Mouse (Mus musculus): Measurements from ENCODE around the gene Hcls1. TPM values are rescaled to one million over a fixed set of nuclear protein-coding genes. Genes with fewer than 3 reads are reported as not detected.

Gene Hcls1
- total RNA-seq, 2 experiments from 2014 or later = 3.6 to 3.7 TPM

GRCm38 (mm10) chr16:36951029-36951428 lies 16.2 kb downstream of the Hcls1 start:
- no peak overlapping the region for H3K27ac ChIP-seq
- TF ChIP-seq CTCF (IDR thresholded peaks at IDR 0.05) = no peak
- DNase-seq (ENCODE audit: extremely low spot score in 1 of 2, low spot score in 2 of 2) = no peak
- intact Hi-C loops (cut with DNase I) = no loop called here
- H3K4me3 ChIP-seq = no peak overlapping the region

GRCm38 (mm10) chr16:36955106-36955505 lies 20.3 kb downstream of the Hcls1 start:
- DNase-seq (ENCODE audit: extremely low spot score in 1 of 2, low spot score in 2 of 2) = no peak
- TF ChIP-seq CTCF (IDR thresholded peaks at IDR 0.05) = no peak
- Histone ChIP-seq H3K27ac (no peak overlapping the region), H3K4me3 (no peak overlapping the region)
- intact Hi-C loops (cut with DNase I) = no loop called here

GRCm38 (mm10) chr16:36963415-36963814 lies 28.6 kb downstream of the Hcls1 start:
- intact Hi-C loops (cut with DNase I) = no loop called here
- H3K27ac ChIP-seq = no peak overlapping the region
- DNase-seq (ENCODE audit: extremely low spot score in 1 of 2, low spot score in 2 of 2) = no peak
- no peak for TF ChIP-seq CTCF (IDR thresholded peaks at IDR 0.05)
- H3K4me3 ChIP-seq = no peak overlapping the region

- TF ChIP-seq CTCF (IDR thresholded peaks at IDR 0.05) = no peak
- no peak overlapping the region for H3K4me3 ChIP-seq
- no peak overlapping the region for H3K27ac ChIP-seq
- no peak for DNase-seq (ENCODE audit: extremely low spot score in 1 of 2, low spot score in 2 of 2)
- intact Hi-C loops (cut with DNase I) = no loop called here
These were observed 44.3 kb downstream of the Hcls1 start for GRCm38 (mm10) chr16:36979127-36979526.

GRCm38 (mm10) chr16:36983796-36984195 lies 49.0 kb downstream of the Hcls1 start:
- H3K4me3 ChIP-seq = no peak overlapping the region
- DNase-seq (ENCODE audit: extremely low spot score in 1 of 2, low spot score in 2 of 2) = no peak
- H3K27ac ChIP-seq = no peak overlapping the region
- no peak for TF ChIP-seq CTCF (IDR thresholded peaks at IDR 0.05)
- intact Hi-C loops (cut with DNase I) = no loop called here

- intact Hi-C loops (cut with DNase I) = no loop called here
- no peak overlapping the region for H3K4me3 ChIP-seq
- H3K27ac ChIP-seq = no peak overlapping the region
- no peak for DNase-seq (ENCODE audit: extremely low spot score in 1 of 2, low spot score in 2 of 2)
- TF ChIP-seq CTCF (IDR thresholded peaks at IDR 0.05) = no peak
These were observed 50.9 kb downstream of the Hcls1 start for GRCm38 (mm10) chr16:36985636-36986042.

DNA sequence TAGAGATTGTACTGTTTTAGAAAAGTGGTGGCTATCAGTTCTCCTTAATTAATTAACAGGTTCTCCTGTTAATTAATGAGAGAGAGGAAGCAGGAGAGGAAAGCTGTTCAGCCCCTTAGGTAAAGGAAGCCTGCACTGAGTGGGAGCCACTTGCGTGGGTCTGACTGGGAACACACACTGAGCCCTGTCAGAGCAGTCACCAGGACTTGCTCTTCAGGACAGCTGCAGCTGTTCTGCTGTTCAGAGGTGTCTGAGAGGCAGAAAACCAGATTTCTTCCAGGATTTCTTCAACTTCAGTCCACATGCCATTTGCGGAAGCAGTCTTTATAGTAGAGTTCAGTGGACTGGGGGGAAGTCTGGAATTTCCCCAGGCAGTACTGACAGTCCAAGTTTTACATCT lies 52.6 kb downstream of the Hcls1 start:
- DNase-seq (ENCODE audit: extremely low spot score in 1 of 2, low spot score in 2 of 2) = no peak
- TF ChIP-seq CTCF (IDR thresholded peaks at IDR 0.05) = no peak
- no peak overlapping the region for H3K27ac ChIP-seq
- H3K4me3 ChIP-seq = no peak overlapping the region
- intact Hi-C loops (cut with DNase I) = no loop called here

DNA sequence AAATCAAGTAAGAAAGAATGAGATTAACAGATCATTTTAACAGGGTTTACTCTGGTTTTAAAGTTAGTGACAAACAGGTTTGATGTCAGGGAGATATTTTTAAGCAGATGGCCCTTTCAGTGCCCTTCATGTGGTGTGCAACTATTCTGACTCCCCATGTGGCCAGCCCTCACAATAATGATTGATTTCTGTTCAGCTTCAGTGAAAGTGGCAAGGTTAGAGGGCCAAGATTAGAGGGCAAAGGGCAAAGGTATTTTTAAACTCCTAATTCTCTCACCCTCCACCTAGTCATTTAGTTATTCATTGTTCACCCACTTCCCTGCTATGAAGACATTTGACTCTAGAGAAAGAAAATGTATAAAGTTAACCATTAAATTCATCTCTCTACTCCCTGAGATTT lies 53.3 kb downstream of the Hcls1 start:
- Histone ChIP-seq H3K27ac (no peak overlapping the region), H3K4me3 (no peak overlapping the region)
- TF ChIP-seq CTCF (IDR thresholded peaks at IDR 0.05) = no peak
- DNase-seq (ENCODE audit: extremely low spot score in 1 of 2, low spot score in 2 of 2) = no peak
- intact Hi-C loops (cut with DNase I) = no loop called here

DNA sequence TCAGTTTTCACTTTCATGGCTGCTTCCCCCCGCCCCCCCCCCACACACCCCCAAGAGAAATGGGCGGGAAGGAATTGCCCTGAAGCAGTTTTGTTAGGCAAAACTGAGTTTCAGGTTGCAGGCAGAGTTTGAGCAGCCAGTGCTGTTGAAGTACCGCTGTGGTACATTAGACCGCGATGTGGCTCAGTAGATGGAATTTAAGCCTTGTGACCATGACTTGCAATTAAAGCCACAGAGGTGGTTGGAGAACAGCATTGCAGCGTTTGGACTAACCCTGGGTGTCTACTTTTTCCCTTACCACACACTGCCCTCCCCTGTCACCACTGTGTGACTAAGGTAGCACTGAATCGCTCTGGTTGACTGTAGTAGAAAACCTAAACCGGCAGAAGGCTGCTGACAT lies 54.7 kb downstream of the Hcls1 start:
- intact Hi-C loops (cut with DNase I) = no loop called here
- Histone ChIP-seq H3K27ac (no peak overlapping the region), H3K4me3 (no peak overlapping the region)
- no peak for DNase-seq (ENCODE audit: extremely low spot score in 1 of 2, low spot score in 2 of 2)
- no peak for TF ChIP-seq CTCF (IDR thresholded peaks at IDR 0.05)

GRCm38 (mm10) chr16:36989999-36990625 lies 55.3 kb downstream of the Hcls1 start, which contains the start of gene Fbxo40:
Gene Fbxo40 (minus strand): TSS chr16:36990467.
- DNase-seq (ENCODE audit: extremely low spot score in 1 of 2, low spot score in 2 of 2) = no peak
- H3K4me3 ChIP-seq = no peak within 1 kb of the TSS
- no peak within 1 kb of the TSS for H3K27ac ChIP-seq
- intact Hi-C loops (cut with DNase I) = no loop called here
- no peak for TF ChIP-seq CTCF (IDR thresholded peaks at IDR 0.05)

DNA sequence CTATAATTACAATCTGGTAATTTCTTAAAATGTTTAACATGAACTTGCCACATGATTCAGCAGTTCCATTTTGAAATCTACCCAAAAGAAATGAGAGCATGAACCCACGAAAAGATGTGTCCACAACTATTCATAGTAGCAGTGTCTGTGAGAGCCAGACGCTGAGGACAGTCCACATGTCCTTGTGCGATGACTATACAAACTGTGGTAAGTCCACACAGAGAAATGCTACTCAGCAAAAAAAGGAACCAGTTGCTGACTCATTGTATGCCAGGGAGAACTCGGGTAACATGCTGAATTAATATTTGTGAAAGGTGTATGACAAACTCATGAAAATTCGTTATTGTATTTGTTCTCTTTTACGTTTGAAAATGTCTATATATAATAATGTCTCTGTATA lies 62.9 kb downstream of the Hcls1 start:
- intact Hi-C loops (cut with DNase I) = no loop called here
- Histone ChIP-seq H3K4me3 (no peak overlapping the region), H3K27ac (no peak overlapping the region)
- no peak for DNase-seq (ENCODE audit: extremely low spot score in 1 of 2, low spot score in 2 of 2)
- TF ChIP-seq CTCF (IDR thresholded peaks at IDR 0.05) = no peak

DNA sequence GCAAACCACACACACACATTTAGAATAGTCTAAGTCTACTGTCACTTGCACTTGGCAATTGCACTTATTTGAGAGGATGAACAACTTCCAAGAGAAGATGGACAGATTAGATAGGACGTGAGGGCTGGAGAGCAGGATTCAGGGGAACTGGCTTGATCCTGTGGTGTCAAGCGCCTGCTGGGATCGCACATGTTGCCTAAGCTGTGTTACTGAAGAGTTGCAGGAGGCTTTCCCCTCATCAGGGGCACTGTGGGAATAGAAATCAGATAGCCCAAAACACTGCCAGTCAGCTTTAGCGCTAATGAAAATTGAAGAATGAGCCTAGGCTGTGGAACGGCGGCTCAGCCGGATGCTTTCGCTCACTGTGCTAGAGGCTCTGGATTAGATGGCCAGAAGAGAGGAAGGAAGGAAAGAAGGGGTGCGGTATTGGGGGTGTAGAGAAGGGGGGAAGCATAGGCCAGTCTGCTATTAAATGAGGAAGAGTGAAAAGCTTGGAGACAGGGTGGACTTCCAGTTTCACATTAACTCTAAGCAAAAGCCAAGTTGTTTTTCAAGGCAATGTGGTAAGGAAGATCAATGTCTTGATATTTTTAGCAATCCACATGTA lies 64.7 kb downstream of the Hcls1 start:
- no peak overlapping the region for H3K27ac ChIP-seq
- intact Hi-C loops (cut with DNase I) = no loop called here
- no peak for DNase-seq (ENCODE audit: extremely low spot score in 1 of 2, low spot score in 2 of 2)
- H3K4me3 ChIP-seq = no peak overlapping the region
- TF ChIP-seq CTCF (IDR thresholded peaks at IDR 0.05) = no peak

GRCm38 (mm10) chr16:37009262-37009661 lies 74.5 kb downstream of the Hcls1 start:
- no peak for DNase-seq (ENCODE audit: extremely low spot score in 1 of 2, low spot score in 2 of 2)
- TF ChIP-seq CTCF (IDR thresholded peaks at IDR 0.05) = no peak
- intact Hi-C loops (cut with DNase I) = no loop called here

More at GRCm38 (mm10) chr16:37009262-37009661, 74.5 kb downstream of the Hcls1 start:
- no peak overlapping the region for H3K4me3 ChIP-seq
- no peak overlapping the region for H3K27ac ChIP-seq

All from left cerebral cortex, adult 2 months (tissue).